Mouse (Mus musculus): ENCODE results near the gene Fam184b.

GRCm38 (mm10) chr5:45668324-45668723, 28.9 kb upstream of the Fam184b start:
- TF ChIP-seq CTCF (IDR thresholded peaks at IDR 0.05; ENCODE audit: borderline replicate concordance, extremely low read depth, insufficient read depth, insufficient read length) (no peak), POLR2A (IDR thresholded peaks at IDR 0.05; ENCODE audit: borderline replicate concordance, extremely low read depth, insufficient read depth, insufficient read length, poor library complexity, severe bottlenecking) (no peak)
